Comparison of ENCODE assay signal across 20 mouse cellular contexts in the genomic region with DNA sequence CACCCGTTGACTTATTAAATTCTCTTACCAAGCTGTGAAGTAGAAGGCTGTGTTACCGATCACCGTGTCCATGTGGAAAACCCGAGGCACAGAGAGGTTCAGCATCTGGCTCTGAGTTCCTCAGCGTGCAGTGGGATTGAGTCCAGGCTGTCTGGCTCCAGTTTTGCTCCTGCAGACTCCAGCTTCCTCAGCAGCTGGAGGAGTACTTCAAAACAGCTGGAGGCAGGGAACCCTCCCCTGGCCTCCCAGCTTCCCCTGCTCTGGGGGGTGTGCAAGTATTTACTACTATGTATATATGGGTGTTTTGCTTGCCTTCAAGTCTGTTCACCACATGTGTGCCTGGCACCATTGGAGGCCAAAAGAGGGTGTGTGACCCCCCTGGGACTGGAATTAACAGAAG. TPM values are rescaled to one million over a fixed set of nuclear protein-coding genes. Genes with fewer than 3 reads are reported as not detected.
DNase-seq lines count a peak whose midpoint lies in the region; ATAC-seq lines count a peak whose summit lies in the region.
"Had no signal": no experiment of that assay in that cellular context is flagged by ENCODE, and none has a peak within 500 bp of the region (broad histone marks: within the 10 kb centered on the region; RNA-seq: fewer than 3 reads in every experiment).

No protein-coding gene starts in this region.

- ATAC-seq in heart, embryonic 16.5 days (replicated peaks; ENCODE audit: extremely low read depth, insufficient read depth, low FRiP score), result no peak
- ATAC-seq: midbrain, embryonic 15.5 days had no signal

- no peak overlapping the region for H3K9ac ChIP-seq in heart, embryonic 16.5 days (ENCODE audit: low read length)
- H3K9ac ChIP-seq: hindbrain, embryonic 15.5 days; midbrain, embryonic 15.5 days; neural tube, embryonic 12.5 days had no signal

- H3K27ac ChIP-seq in heart, embryonic 16.5 days (ENCODE audit: low read length), result peak overlapping the region; percentile 76
- H3K27ac ChIP-seq: hindbrain, embryonic 15.5 days; midbrain, embryonic 15.5 days; neural tube, embryonic 12.5 days had no signal

- no peak overlapping the region for H3K4me3 ChIP-seq in heart, embryonic 16.5 days (ENCODE audit: low read length)
- H3K4me3 ChIP-seq: forebrain, embryonic 10.5 days; hindbrain, embryonic 15.5 days; midbrain, embryonic 15.5 days; neural tube, embryonic 12.5 days had no signal

- peak; percentile 24 for DNase-seq in gastrocnemius, postnatal 14 days
- no peak for DNase-seq in gastrocnemius, postnatal 36 days
- DNase-seq in lung, postnatal 10 days, result peak; percentile 49
- no peak for DNase-seq in lung, adult 18-20 months
- peak; percentile 30 to 69 for DNase-seq in lung, postnatal 4 days
- no peak for DNase-seq in testis, postnatal 14 days (ENCODE audit: low spot score)
- DNase-seq in urinary bladder, postnatal 36 days (ENCODE audit: low spot score in 2 of 2), result no peak
- DNase-seq: right cerebral cortex, adult 18-20 months; thymus, postnatal 25 days had no signal

- H3K9me3 ChIP-seq in heart, embryonic 16.5 days (replicated peaks; ENCODE audit: control insufficient read depth, low read length), result peaks cover 6% of the 10 kb centered on the region; the same call in 1 of the 2 replicates
- H3K9me3 ChIP-seq: forebrain, embryonic 10.5 days; hindbrain, embryonic 15.5 days; midbrain, embryonic 15.5 days; neural tube, embryonic 12.5 days had no signal

- peaks cover 55% of the 10 kb centered on the region for H3K4me1 ChIP-seq in heart, embryonic 16.5 days (ENCODE audit: control insufficient read depth, insufficient read depth, low read length)

- no peaks in the 10 kb centered on the region for H3K36me3 ChIP-seq in heart, embryonic 16.5 days (ENCODE audit: control insufficient read depth, insufficient read depth)
- H3K36me3 ChIP-seq: forebrain, embryonic 10.5 days; hindbrain, embryonic 15.5 days; midbrain, embryonic 15.5 days; neural tube, embryonic 12.5 days had no signal

- 0 out of 2 replicates have a peak, but pooled peaks cover 2% of the 10 kb centered on the region for H3K27me3 ChIP-seq in heart, embryonic 16.5 days (ENCODE audit: control insufficient read depth, insufficient read depth, low read length)
- H3K27me3 ChIP-seq: neural tube, embryonic 12.5 days had no signal

- no peak overlapping the region for H3K4me2 ChIP-seq in heart, embryonic 16.5 days (ENCODE audit: low read depth, low read length)

- intact Hi-C loops in gastrocnemius, postnatal 14 days (cut with DNase I; ENCODE audit: low total_unique reads), result no loop called here
- intact Hi-C loops in gastrocnemius, postnatal 36 days (cut with DNase I), result no loop called here

- 67% methylated on average over 5 of the region's 5 CpGs for WGBS in heart, embryonic 16.5 days

RNA-seq across cellular contexts. Expression of a gene that starts 9.8 kb away (rescaled TPM):
- not detected for total RNA-seq in gastrocnemius, postnatal 14 days (2021)
- total RNA-seq in gastrocnemius, postnatal 36 days (2021), result not detected
- polyA plus RNA-seq in heart, embryonic 16.5 days (2015; fragmentation: Nextera tagmentation; extraction: Ambion mirVana), result not detected in 2 replicates
- total RNA-seq: adrenal gland, postnatal 14 days; layer of hippocampus, postnatal 25 days; left cerebral cortex, postnatal 4 days had no signal
- polyA plus RNA-seq: cortical plate, adult 2 months; forebrain, embryonic 10.5 days; gonadal fat pad, adult 2 months; hindbrain, embryonic 15.5 days; kidney, embryonic 16.5 days; midbrain, embryonic 15.5 days; neural tube, embryonic 12.5 days had no signal

Comparison
In these comparisons a context has a peak if more than half of its experiments do, and no peak if none do; other contexts are left out.
1. DNase-seq: peak in gastrocnemius, postnatal 14 days (single experiment), lung, postnatal 10 days (single experiment) and lung, postnatal 4 days (2 of 2); none in gastrocnemius, postnatal 36 days (0 of 2), lung, adult 18-20 months (0 of 2), testis, postnatal 14 days (single experiment) and urinary bladder, postnatal 36 days (0 of 2).